ENCODE assay signal across 8 mouse cellular contexts in the genomic region with DNA sequence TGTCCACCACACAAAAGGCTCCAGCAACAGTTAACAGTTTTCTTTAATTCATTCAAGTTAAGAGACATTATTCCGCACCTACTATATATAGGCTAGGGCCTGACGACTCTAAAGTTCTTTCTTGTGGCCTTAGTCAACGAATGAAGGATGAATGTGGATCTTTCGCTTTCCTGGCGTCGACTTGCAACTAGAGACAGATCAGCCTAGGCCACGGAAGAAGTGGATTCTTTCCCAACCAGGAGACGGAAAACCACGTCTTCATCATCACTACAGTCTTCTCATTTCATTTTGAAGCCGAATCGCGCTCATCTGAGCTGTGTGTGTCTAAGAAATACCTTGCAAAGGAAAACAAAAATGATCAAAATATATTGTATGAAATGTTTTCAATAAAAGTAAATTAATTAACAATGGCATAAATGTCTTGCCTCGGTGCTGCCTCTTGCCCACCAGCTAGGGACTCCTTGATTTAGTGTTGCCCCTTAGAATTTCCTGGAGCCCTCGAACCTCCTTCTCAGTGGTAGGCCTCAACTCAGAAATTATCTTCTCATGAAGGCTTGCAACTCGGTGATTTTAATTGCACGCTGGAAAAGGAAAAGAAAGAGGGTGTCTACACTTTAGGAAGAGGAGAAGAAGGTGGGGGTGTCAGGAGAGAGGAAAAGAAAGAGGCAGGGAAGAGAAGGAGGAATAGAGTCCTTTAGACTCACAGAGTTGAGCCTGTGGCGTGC. TPM values are rescaled to one million over a fixed set of nuclear protein-coding genes. Genes with fewer than 3 reads are reported as not detected.
A peak's percentile ranks its signal among the peaks of the same experiment; 100 is the strongest.
DNase-seq lines count a peak whose midpoint lies in the region; ATAC-seq and TF ChIP-seq lines count a peak whose summit lies in the region.

No protein-coding gene starts in this region.

- H3K36me3 ChIP-seq in ES-E14 (ENCODE audit: control insufficient read depth, insufficient read depth, low read length, poor library complexity, severe bottlenecking), result no peaks in the 10 kb centered on the region
- H3K36me3 ChIP-seq in forebrain, embryonic 16.5 days (ENCODE audit: control insufficient read depth, insufficient read depth), result no peaks in the 10 kb centered on the region
- no peaks in the 10 kb centered on the region for H3K36me3 ChIP-seq in liver, embryonic 16.5 days (ENCODE audit: control insufficient read depth, insufficient read depth)

- peaks cover 0 to 8% of the 10 kb centered on the region in 2 experiments; a peak in 1 of 4 replicates for H3K4me1 ChIP-seq in ES-E14 (ENCODE audit: control insufficient read depth in 2 of 2, insufficient read depth in 2 of 2, low read length in 2 of 2, poor library complexity in 1 of 2)
- peaks cover 20% of the 10 kb centered on the region for H3K4me1 ChIP-seq in forebrain, embryonic 16.5 days (replicated peaks; ENCODE audit: control insufficient read depth, insufficient read depth, low read length)
- H3K4me1 ChIP-seq in liver, embryonic 16.5 days (ENCODE audit: control insufficient read depth, low read depth, low read length), result peaks cover 29% of the 10 kb centered on the region

- in situ Hi-C loops in ES-E14 (cut with MboI; ENCODE audit: low sequenced_read_pairs in 2 of 2, unreplicated experiment in 2 of 2), result loop anchor here in 1 of 2 experiments (25.0 kb wide), 1 partner anchor 542 kb away; the partner anchor contains the start of genes Hist1h2ai, Hist1h2bl, Hist1h2bm and Hist1h3h

- no peak overlapping the region for H3K27ac ChIP-seq in ES-E14 (ENCODE audit: insufficient read depth, low read depth, low read length, poor library complexity, severe bottlenecking)
- no peak overlapping the region for H3K27ac ChIP-seq in forebrain, embryonic 16.5 days (ENCODE audit: low read length)
- no peak overlapping the region for H3K27ac ChIP-seq in liver, embryonic 16.5 days (ENCODE audit: low read length)

- whole genome bisulfite sequencing in forebrain, embryonic 16.5 days, result 44% methylated on average over 17 of the region's 17 CpGs
- WGBS in liver, embryonic 16.5 days (ENCODE audit: insufficient replicate concordance), result 65% methylated on average over 17 of the region's 17 CpGs

- peak overlapping the region; percentile 42; the same call in 1 of the 2 replicates for H3K9ac ChIP-seq in ES-E14 (ENCODE audit: insufficient read depth, low read depth, low read length, poor library complexity, severe bottlenecking)
- no peak overlapping the region for H3K9ac ChIP-seq in forebrain, embryonic 16.5 days (replicated peaks; ENCODE audit: low read depth, low read length)
- H3K9ac ChIP-seq in liver, embryonic 16.5 days (ENCODE audit: low read depth, low read length), result no peak overlapping the region

- ATAC-seq in forebrain, embryonic 16.5 days, result no peak
- ATAC-seq in liver, embryonic 16.5 days (ENCODE audit: low read depth), result no peak
- ATAC-seq in activated CD4-positive, CD25-positive, alpha-beta regulatory T cell, adult 4 months, result no peak

- peak; percentile 63 for DNase-seq in heart, adult 11 months
- DNase-seq in heart, adult 9 months (ENCODE audit: low spot score in 2 of 2), result no peak
- no peak for DNase-seq in ES-E14 (ENCODE audit: low read depth, low spot score)
- no peak for DNase-seq in left cerebral cortex, adult 11 months (ENCODE audit: low spot score)
- DNase-seq in gastrocnemius, postnatal 14 days, result no peak

- no peaks in the 10 kb centered on the region for H3K27me3 ChIP-seq in forebrain, embryonic 16.5 days (replicated peaks; ENCODE audit: control insufficient read depth, insufficient read depth, low read length)
- H3K27me3 ChIP-seq in liver, embryonic 16.5 days (ENCODE audit: control insufficient read depth, insufficient read depth, low read depth, low read length), result no peaks in the 10 kb centered on the region; the same call in 1 of the 2 replicates

- intact Hi-C loops in gastrocnemius, postnatal 14 days (cut with DNase I; ENCODE audit: low total_unique reads), result no loop called here

- H3K9me3 ChIP-seq in ES-E14 (ENCODE audit: control insufficient read depth, insufficient read depth, low read depth, low read length), result no peaks in the 10 kb centered on the region
- no peaks in the 10 kb centered on the region for H3K9me3 ChIP-seq in forebrain, embryonic 16.5 days (ENCODE audit: control insufficient read depth, low read length)
- H3K9me3 ChIP-seq in liver, embryonic 16.5 days (replicated peaks; ENCODE audit: control insufficient read depth, low read length), result no peaks in the 10 kb centered on the region

- H3K4me3 ChIP-seq in ES-E14 (ENCODE audit: insufficient read depth in 1 of 2, low read depth in 1 of 2, low read length in 2 of 2, poor library complexity in 1 of 2, severe bottlenecking in 1 of 2), result peak overlapping the region; percentile 14 to 52; a peak in 2 of 4 replicates
- peak overlapping the region; percentile 48 for H3K4me3 ChIP-seq in forebrain, embryonic 16.5 days (replicated peaks; ENCODE audit: low read length)
- H3K4me3 ChIP-seq in liver, embryonic 16.5 days (ENCODE audit: low read depth, low read length), result peak overlapping the region; percentile 63

- H3K4me2 ChIP-seq in forebrain, embryonic 16.5 days (ENCODE audit: low read length), result peak overlapping the region; percentile 72
- H3K4me2 ChIP-seq in liver, embryonic 16.5 days (ENCODE audit: low read depth, low read length), result peak overlapping the region; percentile 97; the same call in 1 of the 2 replicates

TF ChIP-seq in ES-E14, 5 proteins besides CTCF, POLR2A, EP300 and RAD21:
- no peak for TF ChIP-seq HCFC1 (IDR thresholded peaks at IDR 0.05; ENCODE audit: borderline replicate concordance, insufficient read depth, low read length)
- no peak for TF ChIP-seq ZNF384 (IDR thresholded peaks at IDR 0.05; ENCODE audit: low read depth, low read length)
- TF ChIP-seq CHD2 (IDR thresholded peaks at IDR 0.05; ENCODE audit: low read depth, low read length), result no peak
- TF ChIP-seq ZC3H11A (IDR thresholded peaks at IDR 0.05; ENCODE audit: borderline replicate concordance, low read depth, low read length), result no peak
- TF ChIP-seq MAFK (IDR thresholded peaks at IDR 0.05; ENCODE audit: insufficient read depth, low read depth, low read length), result no peak

RNA-seq across cellular contexts. Expression of gene Trim27, which starts 8.7 kb away (rescaled TPM):
- 115 and 128 TPM in 2 replicates for total RNA-seq in ES-E14 (2012; rRNA removed)
- polyA plus RNA-seq in forebrain, embryonic 16.5 days (2015; fragmentation: Nextera tagmentation; extraction: Ambion mirVana), result 89.7 and 96.6 TPM in 2 replicates
- 41.3 and 42.7 TPM in 2 replicates for polyA plus RNA-seq in liver, embryonic 16.5 days (2015; fragmentation: Nextera tagmentation; extraction: Ambion mirVana)
- 10 to 100 TPM; 16.2 to 18.4 TPM for polyA plus RNA-seq in activated CD4-positive, CD25-positive, alpha-beta regulatory T cell, adult 4 months (2017; shearing (Covaris generic))
- 10 to 100 TPM; 22.2 to 26.4 TPM for total RNA-seq in gastrocnemius, postnatal 14 days (2021)

RNA-seq across cellular contexts. Expression of gene Olfr1368, which starts 24.9 kb away (rescaled TPM):
- not detected in 2 replicates for total RNA-seq in ES-E14 (2012; rRNA removed)
- not detected in 2 replicates for polyA plus RNA-seq in forebrain, embryonic 16.5 days (2015; fragmentation: Nextera tagmentation; extraction: Ambion mirVana)
- not detected in 2 replicates for polyA plus RNA-seq in liver, embryonic 16.5 days (2015; fragmentation: Nextera tagmentation; extraction: Ambion mirVana)
- not detected for polyA plus RNA-seq in activated CD4-positive, CD25-positive, alpha-beta regulatory T cell, adult 4 months (2017; shearing (Covaris generic))
- total RNA-seq in gastrocnemius, postnatal 14 days (2021), result not detected

RNA-seq across cellular contexts. Expression of gene Olfr263, which starts 41.2 kb away (rescaled TPM):
- not detected in 2 replicates for total RNA-seq in ES-E14 (2012; rRNA removed)
- polyA plus RNA-seq in forebrain, embryonic 16.5 days (2015; fragmentation: Nextera tagmentation; extraction: Ambion mirVana), result not detected in 2 replicates
- not detected in 2 replicates for polyA plus RNA-seq in liver, embryonic 16.5 days (2015; fragmentation: Nextera tagmentation; extraction: Ambion mirVana)
- not detected for polyA plus RNA-seq in activated CD4-positive, CD25-positive, alpha-beta regulatory T cell, adult 4 months (2017; shearing (Covaris generic))
- total RNA-seq in gastrocnemius, postnatal 14 days (2021), result not detected

RNA-seq across cellular contexts. Expression of gene Olfr1369-ps1, which starts 59.3 kb away (rescaled TPM):
- 0.11 and 0.22 TPM in 2 replicates for total RNA-seq in ES-E14 (2012; rRNA removed)
- polyA plus RNA-seq in forebrain, embryonic 16.5 days (2015; fragmentation: Nextera tagmentation; extraction: Ambion mirVana), result not detected in 2 replicates
- 0.05 TPM in 1 of 2 replicates, not detected in the other for polyA plus RNA-seq in liver, embryonic 16.5 days (2015; fragmentation: Nextera tagmentation; extraction: Ambion mirVana)
- polyA plus RNA-seq in activated CD4-positive, CD25-positive, alpha-beta regulatory T cell, adult 4 months (2017; shearing (Covaris generic)), result under 1 TPM; 0.09 to 0.13 TPM
- not detected for total RNA-seq in gastrocnemius, postnatal 14 days (2021)
